Mouse (Mus musculus): ENCODE data around the gene Zscan4-ps1. TPM values are rescaled to one million over a fixed set of nuclear protein-coding genes. Genes with fewer than 3 reads are reported as not detected.
"Not testable (repeated sequence)": the region's sequence is repeated elsewhere in the genome, so short reads cannot be mapped to it uniquely, and the experiment has no call there.

Gene Zscan4-ps1
- not detected in 2 replicates for polyA plus RNA-seq (2012; rRNA removed)

GRCm38 (mm10) chr7:11069591-11069990 is at the start of gene Zscan4-ps1:
TSS of gene Zscan4-ps1 (minus strand) at chr7:11069691.
- DNase-seq (ENCODE audit: low read depth, low spot score): not testable (repeated sequence)
- 91% methylated on average over 2 of the region's 2 CpGs for WGBS

Other genes starting within 250 kb of the Zscan4-ps1 start
- gene Zscan4b, start 164.6 kb downstream of the Zscan4-ps1 start, polyA plus RNA-seq (2012; rRNA removed): not detected in 2 replicates
- not detected in 2 replicates for gene Zscan4c, start 63.9 kb downstream of the Zscan4-ps1 start, polyA plus RNA-seq (2012; rRNA removed)
- gene Zscan4d, start 96.5 kb upstream of the Zscan4-ps1 start, polyA plus RNA-seq (2012; rRNA removed): not detected in 2 replicates
- gene Zscan4e, start 241.0 kb upstream of the Zscan4-ps1 start, polyA plus RNA-seq (2012; rRNA removed): not detected in 2 replicates

Data from large intestine, adult 2 months (tissue).